Mouse (Mus musculus): ENCODE measurements around the gene Dpm2.
A peak's percentile ranks its signal among the peaks of the same experiment; 100 is the strongest.

GRCm38 (mm10) chr2:32574497-32574896, 3.8 kb downstream of the Dpm2 start, which contains the start of gene Pip5kl1:
- 0 out of 2 replicates have a peak, but pooled peaks have one; percentile 8 for TF ChIP-seq POLR2A (IDR thresholded peaks at IDR 0.05; ENCODE audit: low read depth, low read length)
- no peak for TF ChIP-seq CTCF (IDR thresholded peaks at IDR 0.05; ENCODE audit: extremely low read depth, insufficient read length, insufficient replicate concordance, low read depth, low read length)

Measured in small intestine, adult 2 months (tissue).